Mouse (Mus musculus): Measurements from ENCODE around the gene Ppp1r35. TPM values are rescaled to one million over a fixed set of nuclear protein-coding genes. Genes with fewer than 3 reads are reported as not detected.

The Ppp1r35 gene
- total RNA-seq, 1 experiment = 27.6 TPM

DNA sequence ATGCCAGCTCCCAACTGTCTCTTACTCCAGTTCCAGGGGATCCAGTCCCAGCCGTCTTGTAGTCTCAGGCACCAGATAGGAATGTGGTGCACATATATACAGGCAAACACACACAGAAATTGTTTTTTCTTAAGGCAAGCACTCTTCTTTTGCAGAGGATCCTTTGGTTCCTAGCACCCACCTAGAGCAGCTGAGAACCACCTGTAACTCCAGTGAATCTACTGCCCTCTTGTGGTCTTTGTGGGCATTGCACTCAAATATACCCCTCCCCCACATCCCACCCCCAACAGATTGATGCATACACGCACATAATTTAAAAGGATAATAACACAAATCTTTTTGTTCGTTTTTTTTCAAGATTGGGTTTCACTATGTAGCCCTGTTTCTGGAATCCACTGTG, 12.4 kb upstream of the Ppp1r35 start:
- H3K9ac ChIP-seq (ENCODE audit: insufficient read depth, low read depth, low read length, poor library complexity, severe bottlenecking) = no peak overlapping the region
- no peak overlapping the region for H3K27ac ChIP-seq (ENCODE audit: insufficient read depth, low read depth, low read length, poor library complexity, severe bottlenecking)
- in situ Hi-C loops (cut with MboI; ENCODE audit: low sequenced_read_pairs in 2 of 2, unreplicated experiment in 2 of 2) = loop anchor here in 1 of 2 experiments (10.0 kb wide), 1 partner anchor 111 kb away; no protein-coding TSS in a partner anchor
- no peaks in the 10 kb centered on the region for H3K9me3 ChIP-seq (ENCODE audit: control insufficient read depth, insufficient read depth, low read depth, low read length)
- H3K36me3 ChIP-seq (ENCODE audit: control insufficient read depth, insufficient read depth, low read length, poor library complexity, severe bottlenecking) = no peaks in the 10 kb centered on the region
- H3K4me3 ChIP-seq (ENCODE audit: insufficient read depth in 1 of 2, low read depth in 1 of 2, low read length in 2 of 2, poor library complexity in 1 of 2, severe bottlenecking in 1 of 2) = no peak overlapping the region
- DNase-seq (ENCODE audit: low read depth, low spot score) = no peak
- TF ChIP-seq ZNF384 (IDR thresholded peaks at IDR 0.05; ENCODE audit: low read depth, low read length) (no peak), CHD2 (IDR thresholded peaks at IDR 0.05; ENCODE audit: low read depth, low read length) (no peak), ZC3H11A (IDR thresholded peaks at IDR 0.05; ENCODE audit: borderline replicate concordance, low read depth, low read length) (no peak), HCFC1 (IDR thresholded peaks at IDR 0.05; ENCODE audit: borderline replicate concordance, insufficient read depth, low read length) (no peak), MAFK (IDR thresholded peaks at IDR 0.05; ENCODE audit: insufficient read depth, low read depth, low read length) (no peak)
- peaks cover 2 to 15% of the 10 kb centered on the region in 2 experiments; a peak in 2 of 4 replicates for H3K4me1 ChIP-seq (ENCODE audit: control insufficient read depth in 2 of 2, insufficient read depth in 2 of 2, low read length in 2 of 2, poor library complexity in 1 of 2)

DNA sequence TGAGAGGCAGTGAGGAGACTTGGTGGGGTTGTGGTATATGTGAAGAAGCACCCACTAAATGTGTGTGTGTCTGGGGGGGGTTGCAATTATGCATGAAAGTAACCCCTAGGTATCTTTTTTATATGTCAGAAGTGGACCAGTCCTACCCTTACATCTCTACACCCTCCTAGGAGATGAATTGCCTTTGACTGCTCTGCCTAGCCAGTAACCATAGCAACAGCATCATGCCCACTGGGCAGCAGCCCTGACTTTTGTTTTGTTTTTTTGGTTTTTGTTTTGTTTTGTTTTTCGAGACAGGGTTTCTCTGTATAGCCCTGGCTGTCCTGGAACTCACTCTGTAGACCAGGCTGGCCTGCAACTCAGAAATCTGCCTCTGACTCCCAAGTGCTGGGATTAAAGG, 10.2 kb upstream of the Ppp1r35 start:
- no peak overlapping the region for H3K9ac ChIP-seq (ENCODE audit: insufficient read depth, low read depth, low read length, poor library complexity, severe bottlenecking)
- H3K4me3 ChIP-seq (ENCODE audit: insufficient read depth in 1 of 2, low read depth in 1 of 2, low read length in 2 of 2, poor library complexity in 1 of 2, severe bottlenecking in 1 of 2) = no peak overlapping the region
- H3K9me3 ChIP-seq (ENCODE audit: control insufficient read depth, insufficient read depth, low read depth, low read length) = no peaks in the 10 kb centered on the region
- DNase-seq (ENCODE audit: low read depth, low spot score) = no peak
- no peaks in the 10 kb centered on the region for H3K36me3 ChIP-seq (ENCODE audit: control insufficient read depth, insufficient read depth, low read length, poor library complexity, severe bottlenecking)
- in situ Hi-C loops (cut with MboI; ENCODE audit: low sequenced_read_pairs in 2 of 2, unreplicated experiment in 2 of 2) = loop anchor here in 1 of 2 experiments (10.0 kb wide), 1 partner anchor 114 kb away; no protein-coding TSS in a partner anchor
- TF ChIP-seq MAFK (IDR thresholded peaks at IDR 0.05; ENCODE audit: insufficient read depth, low read depth, low read length) (no peak), HCFC1 (IDR thresholded peaks at IDR 0.05; ENCODE audit: borderline replicate concordance, insufficient read depth, low read length) (no peak), ZC3H11A (IDR thresholded peaks at IDR 0.05; ENCODE audit: borderline replicate concordance, low read depth, low read length) (no peak), ZNF384 (IDR thresholded peaks at IDR 0.05; ENCODE audit: low read depth, low read length) (no peak), CHD2 (IDR thresholded peaks at IDR 0.05; ENCODE audit: low read depth, low read length) (no peak)
- H3K4me1 ChIP-seq (ENCODE audit: control insufficient read depth in 2 of 2, insufficient read depth in 2 of 2, low read length in 2 of 2, poor library complexity in 1 of 2) = peaks cover 2 to 15% of the 10 kb centered on the region in 2 experiments; a peak in 2 of 4 replicates
- H3K27ac ChIP-seq (ENCODE audit: insufficient read depth, low read depth, low read length, poor library complexity, severe bottlenecking) = no peak overlapping the region

DNA sequence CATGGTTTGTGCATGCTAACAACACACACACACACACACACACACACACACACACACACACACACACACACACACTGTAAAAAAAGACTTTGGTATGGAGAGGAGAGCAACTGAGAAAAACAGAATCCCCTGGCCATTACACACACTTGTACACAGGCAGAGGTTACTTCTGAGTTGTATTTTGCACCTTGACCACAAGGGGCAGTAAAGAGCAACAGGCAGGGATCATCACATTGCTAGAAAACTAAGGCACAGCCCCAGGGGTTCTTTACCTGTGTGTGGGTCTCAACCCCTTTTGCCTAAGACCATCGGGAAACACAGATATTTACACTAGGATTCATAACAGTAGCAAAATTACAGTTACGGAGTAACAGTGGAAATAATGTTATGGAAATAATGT, 7.9 kb upstream of the Ppp1r35 start:
- peak; percentile 5; the same call in 1 of the 2 replicates for TF ChIP-seq ZC3H11A (IDR thresholded peaks at IDR 0.05; ENCODE audit: borderline replicate concordance, low read depth, low read length)
- TF ChIP-seq MAFK (IDR thresholded peaks at IDR 0.05; ENCODE audit: insufficient read depth, low read depth, low read length) = no peak
- no peak for TF ChIP-seq CHD2 (IDR thresholded peaks at IDR 0.05; ENCODE audit: low read depth, low read length)
- TF ChIP-seq ZNF384 (IDR thresholded peaks at IDR 0.05; ENCODE audit: low read depth, low read length) = no peak
- TF ChIP-seq HCFC1 (IDR thresholded peaks at IDR 0.05; ENCODE audit: borderline replicate concordance, insufficient read depth, low read length) = no peak
- Histone ChIP-seq H3K4me3 (ENCODE audit: insufficient read depth in 1 of 2, low read depth in 1 of 2, low read length in 2 of 2, poor library complexity in 1 of 2, severe bottlenecking in 1 of 2) (no peak overlapping the region), H3K36me3 (ENCODE audit: control insufficient read depth, insufficient read depth, low read length, poor library complexity, severe bottlenecking) (no peaks in the 10 kb centered on the region), H3K9me3 (ENCODE audit: control insufficient read depth, insufficient read depth, low read depth, low read length) (no peaks in the 10 kb centered on the region), H3K9ac (ENCODE audit: insufficient read depth, low read depth, low read length, poor library complexity, severe bottlenecking) (no peak overlapping the region), H3K27ac (ENCODE audit: insufficient read depth, low read depth, low read length, poor library complexity, severe bottlenecking) (no peak overlapping the region), H3K4me1 (ENCODE audit: control insufficient read depth in 2 of 2, insufficient read depth in 2 of 2, low read length in 2 of 2, poor library complexity in 1 of 2) (peaks cover 0 to 7% of the 10 kb centered on the region in 2 experiments; a peak in 2 of 4 replicates)
- in situ Hi-C loops (cut with MboI; ENCODE audit: low sequenced_read_pairs in 2 of 2, unreplicated experiment in 2 of 2) = no loop called here
- DNase-seq (ENCODE audit: low read depth, low spot score) = peak; percentile 81

DNA sequence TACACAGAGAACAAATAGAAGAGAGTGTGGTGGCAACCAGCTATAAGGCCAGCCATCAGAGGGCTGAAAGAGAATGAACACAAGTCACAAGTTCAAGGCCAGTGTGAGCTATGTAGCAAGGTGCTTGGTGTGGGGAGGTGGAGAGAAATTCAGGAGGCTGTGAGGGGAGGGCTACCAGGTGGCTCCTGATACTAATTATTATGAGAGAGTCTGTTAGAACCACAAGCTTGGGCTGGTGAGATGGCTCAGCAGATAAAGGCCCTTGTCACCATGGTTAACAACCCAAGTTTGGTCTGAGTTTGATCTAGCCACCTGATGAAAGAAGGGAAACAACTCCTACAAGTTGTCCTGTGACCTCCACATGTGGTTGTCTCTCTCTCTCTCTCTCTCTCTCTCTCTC, 5.9 kb upstream of the Ppp1r35 start:
- in situ Hi-C loops (cut with MboI; ENCODE audit: low sequenced_read_pairs in 2 of 2, unreplicated experiment in 2 of 2) = no loop called here
- H3K4me3 ChIP-seq (ENCODE audit: insufficient read depth in 1 of 2, low read depth in 1 of 2, low read length in 2 of 2, poor library complexity in 1 of 2, severe bottlenecking in 1 of 2) = no peak overlapping the region
- H3K4me1 ChIP-seq (ENCODE audit: control insufficient read depth in 2 of 2, insufficient read depth in 2 of 2, low read length in 2 of 2, poor library complexity in 1 of 2) = peaks cover 5 to 12% of the 10 kb centered on the region in 2 experiments; a peak in 2 of 4 replicates
- H3K9ac ChIP-seq (ENCODE audit: insufficient read depth, low read depth, low read length, poor library complexity, severe bottlenecking) = no peak overlapping the region
- H3K27ac ChIP-seq (ENCODE audit: insufficient read depth, low read depth, low read length, poor library complexity, severe bottlenecking) = no peak overlapping the region
- no peaks in the 10 kb centered on the region for H3K9me3 ChIP-seq (ENCODE audit: control insufficient read depth, insufficient read depth, low read depth, low read length)
- no peaks in the 10 kb centered on the region for H3K36me3 ChIP-seq (ENCODE audit: control insufficient read depth, insufficient read depth, low read length, poor library complexity, severe bottlenecking)
- no peak for DNase-seq (ENCODE audit: low read depth, low spot score)
- no peak for TF ChIP-seq MAFK (IDR thresholded peaks at IDR 0.05; ENCODE audit: insufficient read depth, low read depth, low read length)
- no peak for TF ChIP-seq ZC3H11A (IDR thresholded peaks at IDR 0.05; ENCODE audit: borderline replicate concordance, low read depth, low read length)
- no peak for TF ChIP-seq ZNF384 (IDR thresholded peaks at IDR 0.05; ENCODE audit: low read depth, low read length)
- TF ChIP-seq CHD2 (IDR thresholded peaks at IDR 0.05; ENCODE audit: low read depth, low read length) = no peak
- no peak for TF ChIP-seq HCFC1 (IDR thresholded peaks at IDR 0.05; ENCODE audit: borderline replicate concordance, insufficient read depth, low read length)
